Mouse (Mus musculus): Measurements from ENCODE around the gene Fgl2.

DNA sequence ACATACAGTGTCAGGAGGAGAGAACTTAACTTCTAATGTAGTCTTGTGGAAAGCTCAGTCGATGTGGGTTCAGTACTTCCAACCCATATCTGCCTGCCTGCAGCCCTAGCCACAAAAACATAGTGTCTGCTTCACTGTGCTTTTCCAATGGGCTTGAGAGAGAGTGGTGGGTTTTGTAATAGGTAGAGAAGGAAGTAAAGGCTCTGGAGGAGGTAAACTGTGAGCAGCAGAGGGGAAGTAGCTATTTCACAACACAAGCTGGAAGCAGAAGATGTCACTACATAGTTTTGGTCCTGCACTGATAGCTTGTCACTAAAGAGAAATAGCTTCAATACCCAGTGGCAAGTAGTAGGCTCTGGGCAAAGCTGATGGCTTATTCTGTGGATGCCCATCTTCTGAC is 40.3 kb upstream of the Fgl2 start:
- no peak for TF ChIP-seq POLR2A (IDR thresholded peaks at IDR 0.05; ENCODE audit: borderline replicate concordance, extremely low read depth, low read depth, low read length)
- no peak for TF ChIP-seq CTCF (IDR thresholded peaks at IDR 0.05; ENCODE audit: insufficient read depth, low read length)
